Mouse (Mus musculus) limb, embryonic 13.5 days (tissue): ENCODE data around the gene Zfand2a. TPM values are rescaled to one million over a fixed set of nuclear protein-coding genes. Genes with fewer than 3 reads are reported as not detected.
A peak's percentile ranks its signal among the peaks of the same experiment; 100 is the strongest.

Experiments
- ATAC-seq: fragments of 200-750 bp; cut with Nextera tagmentation; 2 replicates; pipeline ENCODE4 v1.8.0; 2017; ENCODE audit warnings: low read depth, moderate number of reproducible peaks, moderate TSS enrichment; ENCODE audit not compliant: low FRiP score
- H3K27ac ChIP-seq: fragments of 300-500 bp; sonication (generic); 2 replicates; pipeline ENCODE4 v1.5.1; 2015; ENCODE audit warnings: inconsistent platforms, mild to moderate bottlenecking, moderate library complexity
- H3K27me3 ChIP-seq: fragments of 300-500 bp; sonication (generic); 2 replicates; pipeline ENCODE4 v1.6.1; 2015; ENCODE audit warnings: mild to moderate bottlenecking, inconsistent platforms
- H3K36me3 ChIP-seq: fragments of 300-500 bp; sonication (generic); 2 replicates; pipeline ENCODE4 v1.6.1; 2015; ENCODE audit warnings: inconsistent platforms, mild to moderate bottlenecking, moderate library complexity
- H3K4me1 ChIP-seq: fragments of 300-500 bp; sonication (generic); 2 replicates; pipeline ENCODE4 v1.6.1; 2015; ENCODE audit warnings: inconsistent platforms
- H3K4me2 ChIP-seq: fragments of 300-500 bp; sonication (generic); replicated peaks from 2 replicates; pipeline ENCODE4 v1.6.1; 2015; ENCODE audit warnings: inconsistent platforms, mild to moderate bottlenecking, moderate library complexity
- H3K4me3 ChIP-seq: fragments of 300-500 bp; sonication (generic); 2 replicates; pipeline ENCODE4 v1.5.1; 2015; ENCODE audit warnings: moderate library complexity, mild to moderate bottlenecking, inconsistent platforms
- H3K9ac ChIP-seq: fragments of 300-500 bp; sonication (generic); 2 replicates; pipeline ENCODE4 v1.6.1; 2015; ENCODE audit warnings: mild to moderate bottlenecking, inconsistent platforms
- H3K9me3 ChIP-seq: fragments of 300-500 bp; sonication (generic); 2 replicates; pipeline ENCODE4 v1.6.1; 2016; ENCODE audit warnings: inconsistent platforms
- WGBS: fragments of 180-500 bp; shearing (Covaris S2); methylation state at CpG from one replicate; pipeline ENCODE4 v1.1.7; 2015; 5-methylcytosine and 5-hydroxymethylcytosine counted together
- polyA plus RNA-seq: library from polyadenylated mRNA; unstranded; fragments of >200 nt; fragmentation: Nextera tagmentation; extraction: Ambion mirVana; gene quantifications from 2 replicates; pipeline ENCODE4 v1.2.1, GENCODE M21; 2015

Gene Zfand2a
- polyA plus RNA-seq, 1 experiment from 2014 or later: 11.0 TPM

GRCm38 (mm10) chr5:139425198-139425597 is 59.2 kb downstream of the Zfand2a start:
- Histone ChIP-seq H3K4me1 (peaks cover 58% of the 10 kb centered on the region), H3K9ac (no peak overlapping the region), H3K36me3 (peaks cover 2% of the 10 kb centered on the region; the same call in 1 of the 2 replicates), H3K27ac (peak overlapping the region; percentile 22; the same call in 1 of the 2 replicates), H3K4me3 (no peak overlapping the region), H3K27me3 (no peaks in the 10 kb centered on the region), H3K9me3 (no peaks in the 10 kb centered on the region), H3K4me2 (no peak overlapping the region)
- WGBS: 55% methylated on average over 9 of the region's 9 CpGs
- no peak for ATAC-seq

GRCm38 (mm10) chr5:139423026-139423865 is 61.1 kb downstream of the Zfand2a start, which contains the start of gene Gper1:
Gene Gper1, plus strand, starts transcription at chr5:139423151.
- no peaks in the 10 kb centered on the region; the same call in 1 of the 2 replicates for H3K36me3 ChIP-seq
- WGBS: 42% methylated on average over 21 of the region's 21 CpGs
- H3K27ac ChIP-seq: peak within 1 kb of the TSS; percentile 61; the same call in 1 of the 2 replicates
- H3K4me2 ChIP-seq: peak within 1 kb of the TSS; percentile 60
- ATAC-seq: no peak; the same call in 1 of the 2 replicates
- no peaks in the 10 kb centered on the region for H3K27me3 ChIP-seq
- peak within 1 kb of the TSS; percentile 70 for H3K9ac ChIP-seq
- H3K4me1 ChIP-seq: peaks cover 56% of the 10 kb centered on the region
- H3K9me3 ChIP-seq: no peaks in the 10 kb centered on the region
- peak within 1 kb of the TSS; percentile 37 for H3K4me3 ChIP-seq

Other genes with a start within 250 kb of the Zfand2a start
- gene Get4, start 232.2 kb downstream of the Zfand2a start, polyA plus RNA-seq: 155 and 165 TPM in 2 replicates
- 0.94 and 1.2 TPM in 2 replicates for gene Adap1, start 158.9 kb downstream of the Zfand2a start, polyA plus RNA-seq
- 98.3 and 109 TPM in 2 replicates for gene Cox19, start 133.1 kb downstream of the Zfand2a start, polyA plus RNA-seq
- gene Cyp2w1, start 131.9 kb downstream of the Zfand2a start, polyA plus RNA-seq: 2.8 and 4.5 TPM in 2 replicates
- gene Gpr146, start 106.9 kb downstream of the Zfand2a start, polyA plus RNA-seq: 1.4 and 1.9 TPM in 2 replicates
- gene C130050O18Rik, start 79.3 kb downstream of the Zfand2a start, polyA plus RNA-seq: 3.5 and 3.9 TPM in 2 replicates
- gene Gper1, start 61.4 kb downstream of the Zfand2a start, polyA plus RNA-seq: 3.5 and 4.6 TPM in 2 replicates
- gene 3110082I17Rik, start 24.0 kb downstream of the Zfand2a start, polyA plus RNA-seq: 32.6 and 33.1 TPM in 2 replicates
- gene Uncx, start 58.9 kb upstream of the Zfand2a start, polyA plus RNA-seq: 0.09 TPM in 1 of 2 replicates, not detected in the other